Mouse (Mus musculus) liver, embryonic 12.5 days (tissue): ENCODE measurements around the gene Trim63. TPM values are rescaled to one million over a fixed set of nuclear protein-coding genes. Genes with fewer than 3 reads are reported as not detected.
A peak's percentile ranks its signal among the peaks of the same experiment; 100 is the strongest.

Source experiments
- ATAC-seq: fragments of 200-750 bp; cut with Nextera tagmentation; 2 replicates; pipeline ENCODE4 v1.8.0; 2017; ENCODE audit warnings: moderate number of reproducible peaks, mild to moderate bottlenecking, moderate library complexity
- H3K27ac ChIP-seq: fragments of 300-500 bp; sonication (generic); 2 replicates; pipeline ENCODE4 v1.5.1; 2016; ENCODE audit warnings: mild to moderate bottlenecking
- H3K27me3 ChIP-seq: fragments of 300-500 bp; sonication (generic); replicated peaks from 2 replicates; pipeline ENCODE4 v1.6.1; 2016; ENCODE audit warnings: mild to moderate bottlenecking, moderate library complexity
- H3K36me3 ChIP-seq: fragments of 300-500 bp; sonication (generic); 2 replicates; pipeline ENCODE4 v1.6.1; 2016; ENCODE audit warnings: mild to moderate bottlenecking, moderate library complexity
- H3K4me1 ChIP-seq: fragments of 300-500 bp; sonication (generic); 2 replicates; pipeline ENCODE4 v1.6.1; 2016
- H3K4me2 ChIP-seq: fragments of 300-500 bp; sonication (generic); 2 replicates; pipeline ENCODE4 v1.6.1; 2016; ENCODE audit warnings: mild to moderate bottlenecking, moderate library complexity
- H3K4me3 ChIP-seq: fragments of 300-500 bp; sonication (generic); 2 replicates; pipeline ENCODE4 v1.5.1; 2016; ENCODE audit warnings: mild to moderate bottlenecking, moderate library complexity
- H3K9ac ChIP-seq: fragments of 300-500 bp; sonication (generic); 2 replicates; pipeline ENCODE4 v1.6.1; 2016; ENCODE audit warnings: mild to moderate bottlenecking, moderate library complexity
- H3K9me3 ChIP-seq: fragments of 300-500 bp; sonication (generic); replicated peaks from 2 replicates; pipeline ENCODE4 v1.6.1; 2016; ENCODE audit warnings: mild to moderate bottlenecking, moderate library complexity
- WGBS: fragments of 180-500 bp; shearing (Covaris S2); methylation state at CpG from one replicate; pipeline ENCODE4 v1.1.7; 2016; ENCODE audit not compliant: insufficient replicate concordance; 5-methylcytosine and 5-hydroxymethylcytosine counted together
- polyA plus RNA-seq: library from polyadenylated mRNA; unstranded; fragments of >200 nt; fragmentation: Nextera tagmentation; extraction: Ambion mirVana; gene quantifications from 2 replicates; pipeline ENCODE4 v1.2.1, GENCODE M21; 2016

Trim63 gene
- polyA plus RNA-seq, 1 experiment from 2014 or later: 0.20 TPM

DNA sequence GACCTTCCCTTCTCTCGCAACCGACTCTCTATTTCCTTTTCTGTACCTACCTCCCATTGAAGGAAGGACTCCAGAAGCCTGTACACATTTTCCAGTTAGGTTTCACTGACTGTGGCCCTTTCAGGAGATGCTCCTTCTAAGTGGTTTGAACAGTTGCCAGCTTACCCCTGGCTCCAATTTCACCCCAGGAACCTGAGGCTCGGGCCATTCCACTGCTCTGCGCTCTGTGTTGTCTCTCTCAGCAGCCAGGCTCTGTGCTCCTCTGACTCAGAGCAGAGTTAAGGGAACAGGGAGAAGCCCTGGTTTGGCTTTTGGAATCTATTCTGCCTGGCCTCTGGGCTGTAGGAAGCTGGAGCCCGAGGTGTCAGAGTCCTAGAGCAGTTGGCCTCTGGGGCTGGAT is 12.8 kb upstream of the Trim63 start:
- no peak overlapping the region for H3K27ac ChIP-seq

DNA sequence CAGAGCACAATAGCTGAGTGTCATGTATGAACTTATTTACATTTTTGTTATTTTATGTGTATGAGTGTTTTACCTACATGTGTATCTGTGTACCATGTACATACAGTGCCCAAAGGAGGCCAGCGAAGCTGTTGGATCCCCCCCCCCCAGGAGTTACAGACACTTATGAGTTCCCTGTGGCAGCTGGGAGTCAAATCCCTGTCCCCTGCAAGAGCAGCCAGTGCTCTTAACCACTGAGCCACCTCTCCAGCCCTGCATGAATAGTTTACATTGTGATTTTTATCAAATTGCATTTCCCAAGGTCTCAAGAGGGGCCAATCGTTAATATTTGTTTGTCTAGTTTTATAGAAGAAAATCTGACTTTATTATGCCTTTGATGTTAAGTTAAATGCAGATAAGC is 8.0 kb upstream of the Trim63 start:
- H3K27me3 ChIP-seq: peaks cover 4% of the 10 kb centered on the region; the same call in 1 of the 2 replicates
- H3K9me3 ChIP-seq: no peaks in the 10 kb centered on the region
- peak overlapping the region; percentile 35; the same call in 1 of the 2 replicates for H3K4me2 ChIP-seq
- no peaks in the 10 kb centered on the region for H3K36me3 ChIP-seq
- H3K4me3 ChIP-seq: no peak overlapping the region
- no peak overlapping the region for H3K27ac ChIP-seq
- peaks cover 10% of the 10 kb centered on the region; the same call in 1 of the 2 replicates for H3K4me1 ChIP-seq
- WGBS: 69% methylated on average over 2 of the region's 2 CpGs
- H3K9ac ChIP-seq: no peak overlapping the region
- ATAC-seq: no peak

More for the DNA sequence above, 12.8 kb upstream of the Trim63 start:
- WGBS: 73% methylated on average over 5 of the region's 5 CpGs
- no peak overlapping the region for H3K4me2 ChIP-seq
- H3K9ac ChIP-seq: no peak overlapping the region
- no peak for ATAC-seq
- no peaks in the 10 kb centered on the region for H3K36me3 ChIP-seq
- peaks cover 2% of the 10 kb centered on the region; the same call in 1 of the 2 replicates for H3K4me1 ChIP-seq
- H3K9me3 ChIP-seq: no peaks in the 10 kb centered on the region
- H3K4me3 ChIP-seq: no peak overlapping the region
- peaks cover 24% of the 10 kb centered on the region for H3K27me3 ChIP-seq

DNA sequence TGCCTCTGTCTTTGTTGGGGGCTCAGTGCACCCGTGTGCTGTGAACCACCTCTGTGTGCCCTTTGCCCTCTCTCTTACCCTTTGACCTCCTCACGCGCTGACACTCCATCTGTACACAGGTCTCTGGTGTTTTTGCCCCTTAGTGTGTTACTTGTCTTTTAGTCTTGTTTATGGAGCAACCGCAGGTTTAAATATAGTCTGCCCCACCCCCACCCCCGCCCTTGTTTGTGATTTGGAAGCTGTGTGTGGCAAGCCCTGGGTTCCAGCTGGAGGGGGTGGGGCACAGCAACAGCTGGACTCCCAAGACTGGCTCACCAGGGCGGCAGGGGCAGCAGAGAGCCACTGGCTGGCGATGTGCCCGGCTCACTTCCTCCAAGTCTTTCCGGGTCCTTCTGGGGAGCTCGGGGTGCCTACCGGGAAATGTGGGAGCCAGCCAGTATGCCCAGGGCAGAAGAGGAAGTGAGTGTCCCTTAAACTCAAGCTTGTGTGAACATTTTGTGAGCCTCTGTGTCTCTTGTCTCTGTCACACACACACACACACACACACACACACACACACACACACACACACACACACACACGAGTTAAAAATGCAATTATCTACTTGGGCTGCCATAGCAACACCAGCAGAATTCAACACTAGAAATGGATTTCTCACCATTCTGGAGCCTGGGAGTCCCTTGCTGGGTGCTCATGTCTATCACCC is 7.4 kb upstream of the Trim63 start:
- Histone ChIP-seq H3K27me3 (peaks cover 4% of the 10 kb centered on the region; the same call in 1 of the 2 replicates), H3K36me3 (no peaks in the 10 kb centered on the region), H3K27ac (no peak overlapping the region), H3K4me2 (peak overlapping the region; percentile 35), H3K4me1 (peaks cover 10% of the 10 kb centered on the region; the same call in 1 of the 2 replicates), H3K9me3 (0 out of 2 replicates have a peak, but pooled peaks cover under 1% of the 10 kb centered on the region), H3K9ac (no peak overlapping the region), H3K4me3 (no peak overlapping the region)
- peak; percentile 51; the same call in 1 of the 2 replicates for ATAC-seq
- 23% methylated on average over 12 of the region's 12 CpGs for WGBS

DNA sequence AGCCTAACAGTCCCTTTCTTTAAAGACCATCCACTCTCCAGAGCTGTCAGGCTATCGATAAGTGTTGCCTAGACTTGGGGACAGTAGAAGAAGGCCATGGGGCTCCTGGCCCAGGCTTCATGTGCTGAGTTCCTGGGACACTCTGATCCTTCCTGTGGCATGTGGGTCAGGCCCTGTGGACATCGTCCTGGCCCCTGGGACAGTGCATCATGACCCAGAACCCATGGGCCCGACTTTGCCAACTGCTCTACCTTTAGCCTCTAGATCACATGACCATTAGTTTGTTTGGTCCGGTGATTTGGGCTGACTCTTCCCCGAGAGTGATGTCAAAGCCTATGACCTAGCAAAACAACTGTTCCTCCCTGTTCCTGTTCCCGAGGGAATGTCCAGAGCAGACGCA is 4.8 kb upstream of the Trim63 start:
- Histone ChIP-seq H3K36me3 (no peaks in the 10 kb centered on the region), H3K27ac (no peak overlapping the region), H3K4me1 (peaks cover 10% of the 10 kb centered on the region; the same call in 1 of the 2 replicates), H3K9me3 (peaks cover 5% of the 10 kb centered on the region), H3K4me2 (no peak overlapping the region), H3K27me3 (peaks cover 8% of the 10 kb centered on the region; the same call in 1 of the 2 replicates), H3K4me3 (no peak overlapping the region), H3K9ac (no peak overlapping the region)
- 67% methylated on average over 7 of the region's 7 CpGs for whole genome bisulfite sequencing
- ATAC-seq: no peak

DNA sequence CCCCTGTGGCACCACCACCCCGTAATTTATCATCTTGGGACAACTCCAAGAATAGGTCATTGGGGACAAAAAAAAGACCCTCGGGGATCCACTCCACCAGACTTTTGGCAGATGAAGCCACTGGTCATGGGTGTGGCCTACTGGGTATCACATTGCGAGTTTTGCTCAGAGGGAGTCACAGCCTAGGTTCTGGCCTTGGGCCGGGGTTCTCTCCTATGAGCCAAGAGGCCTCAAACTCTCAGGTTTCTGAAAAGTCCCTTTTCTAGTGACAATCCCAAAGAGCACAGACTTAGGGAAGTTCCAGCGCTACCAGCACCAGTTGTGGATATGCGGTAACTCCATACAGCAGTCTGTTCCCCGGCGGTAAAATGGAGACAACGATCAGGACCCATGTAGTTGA is 4.3 kb upstream of the Trim63 start:
- Histone ChIP-seq H3K9ac (no peak overlapping the region), H3K4me2 (no peak overlapping the region), H3K27ac (no peak overlapping the region), H3K4me1 (peaks cover 10% of the 10 kb centered on the region; the same call in 1 of the 2 replicates), H3K36me3 (no peaks in the 10 kb centered on the region), H3K9me3 (peaks cover 5% of the 10 kb centered on the region), H3K4me3 (no peak overlapping the region), H3K27me3 (peaks cover 14% of the 10 kb centered on the region)
- ATAC-seq: no peak
- 75% methylated on average over 9 of the region's 9 CpGs for WGBS

DNA sequence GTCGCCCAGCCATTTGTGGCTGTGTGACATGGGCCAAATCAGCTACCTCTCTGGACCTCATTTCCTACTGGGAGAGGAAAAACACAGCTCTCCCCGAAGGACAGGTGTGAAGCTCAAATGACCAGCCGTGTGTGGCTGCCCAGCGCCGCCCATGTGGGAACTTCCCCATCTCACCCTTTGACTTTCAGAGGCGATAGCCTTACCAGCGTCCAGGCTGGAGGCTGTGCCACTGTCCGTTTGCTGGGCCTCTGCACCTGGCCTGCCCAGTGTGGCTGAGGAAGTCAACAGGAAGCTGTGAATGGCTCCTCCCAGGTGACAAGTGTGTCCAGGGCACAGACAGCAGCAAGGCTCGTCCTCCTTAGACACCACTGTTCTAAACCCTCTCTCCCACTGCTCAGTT is 3.1 kb upstream of the Trim63 start:
- H3K4me1 ChIP-seq: peaks cover 10% of the 10 kb centered on the region; the same call in 1 of the 2 replicates
- peaks cover 5% of the 10 kb centered on the region for H3K9me3 ChIP-seq
- H3K9ac ChIP-seq: no peak overlapping the region
- H3K36me3 ChIP-seq: no peaks in the 10 kb centered on the region
- H3K27me3 ChIP-seq: peaks cover 20% of the 10 kb centered on the region
- H3K4me2 ChIP-seq: no peak overlapping the region
- WGBS: 64% methylated on average over 9 of the region's 9 CpGs
- ATAC-seq: no peak
- no peak overlapping the region for H3K4me3 ChIP-seq
- H3K27ac ChIP-seq: no peak overlapping the region

DNA sequence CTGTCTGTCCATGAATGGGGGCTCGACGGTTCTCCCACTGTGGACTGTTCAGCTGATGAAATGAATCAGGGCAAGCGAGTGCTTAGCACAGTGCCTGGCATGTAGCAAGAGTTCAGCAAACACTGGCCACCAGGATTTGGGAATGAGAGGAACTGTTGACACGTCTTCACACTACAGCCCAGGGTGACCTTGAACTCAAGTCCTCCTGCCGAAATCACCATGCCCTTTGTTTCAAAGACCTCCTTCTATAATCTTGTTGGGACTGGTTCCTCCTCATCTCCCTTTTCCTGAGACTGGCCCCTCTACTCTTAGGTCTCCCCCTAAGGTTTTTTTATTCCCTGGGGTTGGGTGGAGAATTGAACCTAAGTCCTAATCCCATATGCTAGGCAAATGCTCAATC is 2.6 kb upstream of the Trim63 start:
- H3K9ac ChIP-seq: no peak overlapping the region
- H3K27ac ChIP-seq: no peak overlapping the region
- ATAC-seq: no peak
- H3K9me3 ChIP-seq: peaks cover 5% of the 10 kb centered on the region
- peaks cover 22% of the 10 kb centered on the region for H3K27me3 ChIP-seq
- WGBS: 67% methylated on average over 5 of the region's 5 CpGs
- peaks cover 5% of the 10 kb centered on the region; the same call in 1 of the 2 replicates for H3K4me1 ChIP-seq
- H3K4me2 ChIP-seq: no peak overlapping the region
- no peaks in the 10 kb centered on the region for H3K36me3 ChIP-seq
- H3K4me3 ChIP-seq: no peak overlapping the region

DNA sequence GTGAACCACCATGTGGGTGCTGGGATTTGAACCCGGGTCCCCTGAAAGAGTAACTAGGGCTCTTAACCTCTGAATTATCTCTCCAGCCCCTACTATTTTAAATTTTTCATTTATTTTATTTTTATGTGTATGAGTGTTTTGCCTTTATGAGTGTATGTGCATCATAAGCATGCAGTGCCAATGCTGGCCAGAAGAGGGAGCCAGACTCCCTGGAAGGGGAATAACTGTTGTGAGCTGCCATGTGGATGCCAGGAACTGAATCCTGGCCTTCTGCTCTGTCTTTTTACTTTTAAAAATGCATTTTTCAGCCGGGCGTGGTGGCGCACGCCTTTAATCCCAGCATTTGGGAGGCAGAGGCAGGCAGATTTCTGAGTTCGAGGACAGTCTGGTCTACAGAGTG is 2.0 kb upstream of the Trim63 start:
- Histone ChIP-seq H3K4me2 (no peak overlapping the region), H3K27ac (no peak overlapping the region), H3K4me1 (no peaks in the 10 kb centered on the region), H3K9ac (no peak overlapping the region), H3K36me3 (no peaks in the 10 kb centered on the region), H3K27me3 (peaks cover 24% of the 10 kb centered on the region), H3K4me3 (no peak overlapping the region), H3K9me3 (peaks cover 5% of the 10 kb centered on the region)
- no peak for ATAC-seq
- WGBS: 86% methylated on average over 6 of the region's 6 CpGs

DNA sequence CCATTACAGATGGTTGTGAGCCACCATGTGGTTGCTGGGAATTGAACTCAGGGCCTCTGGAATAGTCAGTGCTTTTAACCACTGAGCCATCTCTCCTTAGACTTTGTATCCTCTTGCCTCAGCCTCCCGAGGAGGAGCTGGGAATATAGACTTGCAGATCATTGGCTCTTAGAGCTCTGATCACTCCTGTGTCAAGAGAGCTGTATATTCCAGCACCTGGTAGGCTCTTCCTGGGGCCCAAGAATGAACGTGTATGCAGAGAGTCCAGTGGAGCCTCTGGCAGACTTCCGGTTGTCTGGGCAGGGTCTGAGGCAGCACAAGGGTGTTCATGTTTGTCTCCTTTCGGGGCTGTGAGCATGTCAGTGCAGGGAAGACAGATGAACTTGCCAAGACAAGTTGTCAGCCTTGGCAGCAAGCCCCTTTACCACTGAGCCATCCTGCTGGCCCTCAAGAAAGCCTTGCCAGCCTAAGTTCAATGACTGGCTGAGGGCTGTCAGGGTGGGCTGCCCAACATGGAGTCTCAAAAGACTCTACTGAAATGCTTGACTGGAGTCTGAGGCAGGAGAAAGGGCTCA is 752 bp upstream of the Trim63 start:
- Histone ChIP-seq H3K4me3 (no peak overlapping the region), H3K9ac (no peak overlapping the region), H3K27ac (no peak overlapping the region), H3K4me2 (no peak overlapping the region), H3K36me3 (no peaks in the 10 kb centered on the region), H3K27me3 (peaks cover 26% of the 10 kb centered on the region), H3K9me3 (peaks cover 5% of the 10 kb centered on the region), H3K4me1 (no peaks in the 10 kb centered on the region)
- no peak for ATAC-seq
- WGBS: 68% methylated on average over 4 of the region's 4 CpGs

DNA sequence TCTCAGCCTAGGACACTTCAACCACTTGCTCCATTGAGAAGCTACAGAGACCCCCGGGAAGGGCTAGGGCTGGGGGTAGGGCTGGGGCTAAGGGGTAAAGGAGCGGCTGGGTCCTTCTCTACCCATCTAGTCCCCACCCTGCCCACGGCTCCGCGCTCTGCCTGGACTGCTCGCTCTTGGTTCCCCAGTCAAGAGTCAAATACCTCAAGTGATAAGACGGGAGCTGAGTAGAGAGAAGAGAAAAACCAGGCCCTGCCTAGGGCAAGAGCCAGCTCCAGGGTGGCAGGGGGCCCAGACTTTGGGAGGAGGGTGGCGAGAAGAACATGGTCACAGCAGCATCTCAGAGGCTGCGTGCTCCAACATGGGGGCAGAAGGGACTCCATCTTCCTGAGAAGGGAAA is 550 bp downstream of the Trim63 start:
- no peak overlapping the region for H3K4me2 ChIP-seq
- no peaks in the 10 kb centered on the region for H3K36me3 ChIP-seq
- no peak overlapping the region for H3K4me3 ChIP-seq
- WGBS: 50% methylated on average over 9 of the region's 9 CpGs
- peaks cover 30% of the 10 kb centered on the region for H3K27me3 ChIP-seq
- ATAC-seq: no peak
- H3K4me1 ChIP-seq: no peaks in the 10 kb centered on the region
- no peak overlapping the region for H3K27ac ChIP-seq
- no peak overlapping the region for H3K9ac ChIP-seq
- peaks cover 5% of the 10 kb centered on the region for H3K9me3 ChIP-seq

DNA sequence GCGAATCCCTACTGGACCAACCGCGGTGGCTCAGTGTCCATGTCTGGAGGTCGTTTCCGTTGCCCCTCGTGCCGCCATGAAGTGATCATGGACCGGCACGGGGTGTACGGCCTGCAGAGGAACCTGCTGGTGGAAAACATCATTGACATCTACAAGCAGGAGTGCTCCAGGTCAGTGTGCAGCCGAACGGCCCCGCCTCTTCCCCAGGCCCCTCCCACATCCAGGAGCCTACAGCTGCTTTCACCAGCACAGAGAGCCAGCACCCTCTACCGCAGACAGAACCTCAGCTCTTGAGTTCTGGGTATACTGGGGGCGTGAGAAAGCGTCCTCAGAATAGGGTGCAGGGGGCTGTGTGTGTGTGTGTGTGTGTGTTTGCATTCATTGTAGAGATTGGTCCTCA is 1.5 kb downstream of the Trim63 start:
- Histone ChIP-seq H3K9ac (no peak overlapping the region), H3K27ac (no peak overlapping the region), H3K4me2 (no peak overlapping the region), H3K27me3 (peaks cover 30% of the 10 kb centered on the region), H3K36me3 (no peaks in the 10 kb centered on the region), H3K4me3 (no peak overlapping the region), H3K4me1 (no peaks in the 10 kb centered on the region), H3K9me3 (peaks cover 5% of the 10 kb centered on the region)
- WGBS: 38% methylated on average over 16 of the region's 16 CpGs
- ATAC-seq: no peak

DNA sequence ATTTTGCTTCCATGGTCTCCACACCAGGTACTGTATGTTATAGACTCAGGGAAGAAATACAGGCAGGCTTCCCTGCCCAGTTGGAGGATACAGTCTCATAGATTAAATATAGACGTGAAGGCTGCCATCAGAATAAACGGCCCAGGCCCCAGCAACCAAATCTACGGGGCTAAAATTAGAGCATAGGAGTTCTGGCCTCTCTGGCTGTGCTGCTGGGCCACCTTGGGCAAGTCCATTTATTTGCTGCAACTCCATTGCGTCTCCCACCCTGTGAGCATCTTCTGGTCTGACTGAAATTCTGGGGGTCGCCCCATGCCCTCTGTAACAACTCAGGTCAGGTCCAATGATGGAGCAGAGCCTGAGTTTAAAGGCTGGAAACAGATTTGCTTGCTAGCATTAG is 4.2 kb downstream of the Trim63 start:
- no peak overlapping the region for H3K9ac ChIP-seq
- H3K9me3 ChIP-seq: no peaks in the 10 kb centered on the region
- no peak overlapping the region for H3K27ac ChIP-seq
- H3K4me2 ChIP-seq: no peak overlapping the region
- H3K27me3 ChIP-seq: peaks cover 36% of the 10 kb centered on the region
- WGBS: 72% methylated on average over 5 of the region's 5 CpGs
- H3K36me3 ChIP-seq: no peaks in the 10 kb centered on the region
- ATAC-seq: no peak
- no peak overlapping the region for H3K4me3 ChIP-seq
- no peaks in the 10 kb centered on the region for H3K4me1 ChIP-seq
